Mouse (Mus musculus) brain, embryonic 14.5 days (tissue): ENCODE measurements around the gene Olfr308.

ENCODE experiments used
- CTCF ChIP-seq: fragments of 200-500 bp; IDR thresholded peaks from 2 replicates; pipeline ENCODE4 v1.5.1; 2012; ENCODE audit warnings: inconsistent platforms, mild to moderate bottlenecking, moderate library complexity, borderline replicate concordance; ENCODE audit not compliant: insufficient read depth, insufficient read length; ENCODE audit errors: extremely low read depth
- POLR2A ChIP-seq: fragments of 200-500 bp; IDR thresholded peaks from 2 replicates; pipeline ENCODE4 v1.6.1; 2012; ENCODE audit warnings: mild to moderate bottlenecking, inconsistent platforms, borderline replicate concordance; ENCODE audit not compliant: poor library complexity, insufficient read depth, insufficient read length, severe bottlenecking; ENCODE audit errors: extremely low read depth

- TF ChIP-seq CTCF: no peak
- TF ChIP-seq POLR2A: no peak
Measured at GRCm38 (mm10) chr7:86313608-86314007, 11.8 kb downstream of the Olfr308 start, which contains the start of gene Olfr309.
